ENCODE assay signal across 8 mouse cellular contexts in genomic region chr17:28909252-28909941, GRCm38 (mm10). TPM values are rescaled to one million over a fixed set of nuclear protein-coding genes. Genes with fewer than 3 reads are reported as not detected.
DNase-seq lines count a peak whose midpoint lies in the region; ATAC-seq and TF ChIP-seq lines count a peak whose summit lies in the region.

No protein-coding gene starts in this region.

- peak overlapping the region; percentile 53 for H3K4me2 ChIP-seq in lung, embryonic 14.5 days

- intact Hi-C loops in left cerebral cortex, postnatal 14 days (cut with DNase I) = no loop called here
- intact Hi-C loops in gastrocnemius, postnatal 14 days (cut with DNase I; ENCODE audit: low total_unique reads) = no loop called here

- no peaks in the 10 kb centered on the region for H3K36me3 ChIP-seq in lung, embryonic 14.5 days (ENCODE audit: insufficient read depth)

- ATAC-seq in activated CD4-positive, CD25-positive, alpha-beta regulatory T cell, adult 4 months = peak; percentile 28
- no peak for ATAC-seq in lung, embryonic 14.5 days (ENCODE audit: insufficient read depth)
- ATAC-seq in frontal cortex, adult (ENCODE audit: low TSS enrichment) = no peak

- no peak for TF ChIP-seq POLR2A in olfactory bulb, adult 2 months (IDR thresholded peaks at IDR 0.05; ENCODE audit: insufficient read depth, low read depth, low read length)

- H3K4me1 ChIP-seq in lung, embryonic 14.5 days (ENCODE audit: insufficient read depth) = no peaks in the 10 kb centered on the region
- H3K4me1 ChIP-seq in olfactory bulb, adult 2 months (ENCODE audit: control insufficient read depth, insufficient read depth, low read length) = peaks cover 27% of the 10 kb centered on the region

- TF ChIP-seq CTCF in lung, embryonic 14.5 days (IDR thresholded peaks at IDR 0.05; ENCODE audit: low read depth) = peak; percentile 69
- TF ChIP-seq CTCF in olfactory bulb, adult 2 months (IDR thresholded peaks at IDR 0.05; ENCODE audit: insufficient read depth, low read depth, low read length) = peak; percentile 27; the same call in 1 of the 2 replicates

- 0 out of 2 replicates have a peak overlapping the region, but pooled peaks have one; percentile 2 for H3K4me3 ChIP-seq in lung, embryonic 14.5 days (ENCODE audit: low read depth, low read length)
- no peak overlapping the region for H3K4me3 ChIP-seq in olfactory bulb, adult 2 months (ENCODE audit: insufficient read depth, low read depth, low read length)

- peak overlapping the region; percentile 13 for H3K9ac ChIP-seq in lung, embryonic 14.5 days

- H3K27me3 ChIP-seq in lung, embryonic 14.5 days (ENCODE audit: insufficient read depth, low read length) = peaks cover 11% of the 10 kb centered on the region; the same call in 1 of the 2 replicates

- WGBS in lung, embryonic 14.5 days = 7% methylated on average over 29 of the region's 29 CpGs
- WGBS in olfactory bulb, adult 2 months = 25% methylated on average over 29 of the region's 29 CpGs

- no peak overlapping the region for H3K27ac ChIP-seq in lung, embryonic 14.5 days (ENCODE audit: low read depth)
- no peak overlapping the region for H3K27ac ChIP-seq in olfactory bulb, adult 2 months (ENCODE audit: insufficient read depth, low read depth, low read length)

- H3K9me3 ChIP-seq in lung, embryonic 14.5 days (ENCODE audit: low read depth, low read length) = no peaks in the 10 kb centered on the region

- DNase-seq in left cerebral cortex, postnatal 14 days (ENCODE audit: low spot score in 2 of 2) = peak; percentile 40 to 54
- no peak for DNase-seq in left cerebral cortex, adult 11 months (ENCODE audit: low spot score)
- DNase-seq in gastrocnemius, postnatal 14 days = peak; percentile 57
- DNase-seq in kidney, adult 18-20 months = peak; percentile 66
- peak; percentile 75 for DNase-seq in lung, embryonic 14.5 days

RNA-seq across cellular contexts. Expression of gene 4930539E08Rik, which starts 5.7 kb away (rescaled TPM):
- total RNA-seq in left cerebral cortex, postnatal 14 days (2021) = 10 to 100 TPM in 1 of 2 experiments, 1 to 10 TPM in 1; 8.3 to 12.4 TPM
- 1 to 10 TPM; 1.5 to 1.6 TPM for polyA plus RNA-seq in activated CD4-positive, CD25-positive, alpha-beta regulatory T cell, adult 4 months (2017; shearing (Covaris generic))
- under 1 TPM in 1 of 2 experiments, not detected in 1; 0.04 TPM for total RNA-seq in gastrocnemius, postnatal 14 days (2021)
- 0.37 TPM in 1 of 2 replicates, not detected in the other for polyA plus RNA-seq in lung, embryonic 14.5 days (2014; fragmentation: Nextera tagmentation; extraction: Ambion mirVana)
- polyA plus RNA-seq in olfactory bulb, adult 2 months (2012; ENCODE audit: insufficient read depth, insufficient read length, low replicate concordance, missing spikeins) = not detected in 2 replicates

RNA-seq across cellular contexts. Expression of gene Pxt1, which starts 34.2 kb away (rescaled TPM):
- total RNA-seq in left cerebral cortex, postnatal 14 days (2021) = not detected
- under 1 TPM in 1 of 2 experiments, not detected in 1; 0.77 TPM for polyA plus RNA-seq in activated CD4-positive, CD25-positive, alpha-beta regulatory T cell, adult 4 months (2017; shearing (Covaris generic))
- not detected for total RNA-seq in gastrocnemius, postnatal 14 days (2021)
- 0.19 and 0.82 TPM in 2 replicates for polyA plus RNA-seq in lung, embryonic 14.5 days (2014; fragmentation: Nextera tagmentation; extraction: Ambion mirVana)
- polyA plus RNA-seq in olfactory bulb, adult 2 months (2012; ENCODE audit: insufficient read depth, insufficient read length, low replicate concordance, missing spikeins) = not detected in 2 replicates

RNA-seq across cellular contexts. Expression of gene Kctd20, which starts 42.4 kb away (rescaled TPM):
- 10 to 100 TPM; 81.0 to 85.9 TPM for total RNA-seq in left cerebral cortex, postnatal 14 days (2021)
- polyA plus RNA-seq in activated CD4-positive, CD25-positive, alpha-beta regulatory T cell, adult 4 months (2017; shearing (Covaris generic)) = 10 to 100 TPM; 32.0 to 47.5 TPM
- total RNA-seq in gastrocnemius, postnatal 14 days (2021) = 10 to 100 TPM; 36.8 to 39.4 TPM
- polyA plus RNA-seq in lung, embryonic 14.5 days (2014; fragmentation: Nextera tagmentation; extraction: Ambion mirVana) = 89.4 and 91.5 TPM in 2 replicates
- polyA plus RNA-seq in olfactory bulb, adult 2 months (2012; ENCODE audit: insufficient read depth, insufficient read length, low replicate concordance, missing spikeins) = not detected in 2 replicates

RNA-seq across cellular contexts. Expression of gene Pnpla1, which starts 51.2 kb away (rescaled TPM):
- under 1 TPM; 0.44 to 0.49 TPM for total RNA-seq in left cerebral cortex, postnatal 14 days (2021)
- polyA plus RNA-seq in activated CD4-positive, CD25-positive, alpha-beta regulatory T cell, adult 4 months (2017; shearing (Covaris generic)) = not detected
- under 1 TPM in 1 of 2 experiments, not detected in 1; 0.04 TPM for total RNA-seq in gastrocnemius, postnatal 14 days (2021)
- 0.05 TPM in 1 of 2 replicates, not detected in the other for polyA plus RNA-seq in lung, embryonic 14.5 days (2014; fragmentation: Nextera tagmentation; extraction: Ambion mirVana)
- not detected in 2 replicates for polyA plus RNA-seq in olfactory bulb, adult 2 months (2012; ENCODE audit: insufficient read depth, insufficient read length, low replicate concordance, missing spikeins)

Comparison
In these comparisons a context has a peak if more than half of its experiments do, and no peak if none do; other contexts are left out.
1. RNA of gene Kctd20, which starts 42.4 kb away (polyA plus RNA-seq): 89.4 to 91.5 TPM in lung, embryonic 14.5 days and 32.0 to 47.5 TPM in activated CD4-positive, CD25-positive, alpha-beta regulatory T cell, adult 4 months; not detected in olfactory bulb, adult 2 months; every median in the first group is over 10 times any median in the second.